9 mouse cellular contexts compared by ENCODE assay signal in genomic region chr17:80945510-80945909, GRCm38 (mm10). TPM values are rescaled to one million over a fixed set of nuclear protein-coding genes. Genes with fewer than 3 reads are reported as not detected.
A peak's percentile ranks its signal among the peaks of the same experiment; 100 is the strongest.
DNase-seq lines count a peak whose midpoint lies in the region; ATAC-seq and TF ChIP-seq lines count a peak whose summit lies in the region.
"Not testable (repeated sequence)": the region's sequence is repeated elsewhere in the genome, so short reads cannot be mapped to it uniquely, and the experiment has no call there.
"Had no signal": no experiment of that assay in that cellular context is flagged by ENCODE, and none has a peak within 500 bp of the region (broad histone marks: within the 10 kb centered on the region; RNA-seq: fewer than 3 reads in every experiment).

No protein-coding gene starts in this region.

- H3K9me3 ChIP-seq in embryonic facial prominence, embryonic 12.5 days; forebrain, embryonic 15.5 days; heart, embryonic 14.5 days (ENCODE audit: control insufficient read depth, low read length); hindbrain, embryonic 16.5 days (ENCODE audit: control insufficient read depth, low read length); kidney, embryonic 16.5 days (ENCODE audit: low read length); limb, embryonic 15.5 days; midbrain, embryonic 14.5 days (ENCODE audit: control insufficient read depth, low read length): not testable (repeated sequence)

- WGBS in embryonic facial prominence, embryonic 12.5 days: 32% methylated on average over 8 of the region's 8 CpGs
- 29% methylated on average over 8 of the region's 8 CpGs for WGBS in forebrain, embryonic 15.5 days
- WGBS in heart, embryonic 14.5 days: 46% methylated on average over 7 of the region's 8 CpGs
- 21% methylated on average over 8 of the region's 8 CpGs for WGBS in hindbrain, embryonic 16.5 days
- 37% methylated on average over 8 of the region's 8 CpGs for WGBS in kidney, embryonic 16.5 days
- WGBS in limb, embryonic 15.5 days: 38% methylated on average over 8 of the region's 8 CpGs
- WGBS in midbrain, embryonic 14.5 days: 29% methylated on average over 8 of the region's 8 CpGs
- WGBS in olfactory bulb, adult 2 months: 49% methylated on average over 8 of the region's 8 CpGs

- not testable (repeated sequence) for DNase-seq in midbrain, embryonic 14.5 days

- not testable (repeated sequence) for TF ChIP-seq CTCF in olfactory bulb, adult 2 months (IDR thresholded peaks at IDR 0.05; ENCODE audit: insufficient read depth, low read depth, low read length)

- TF ChIP-seq POLR2A in olfactory bulb, adult 2 months (IDR thresholded peaks at IDR 0.05; ENCODE audit: insufficient read depth, low read depth, low read length): not testable (repeated sequence)

- H3K4me3 ChIP-seq in embryonic facial prominence, embryonic 12.5 days: not testable (repeated sequence)
- H3K4me3 ChIP-seq in forebrain, embryonic 15.5 days: peak overlapping the region; percentile 48
- peak overlapping the region in 1 of 2 experiments; percentile 19; a peak in 3 of 4 replicates for H3K4me3 ChIP-seq in heart, embryonic 14.5 days (ENCODE audit: control insufficient read depth in 1 of 2, insufficient read depth in 1 of 2, low read depth in 1 of 2, low read length in 2 of 2)
- peak overlapping the region; percentile 39 for H3K4me3 ChIP-seq in hindbrain, embryonic 16.5 days (ENCODE audit: low read length)
- H3K4me3 ChIP-seq in kidney, embryonic 16.5 days (ENCODE audit: low read length): peak overlapping the region; percentile 34
- peak overlapping the region; percentile 5; the same call in 1 of the 2 replicates for H3K4me3 ChIP-seq in limb, embryonic 15.5 days
- peak overlapping the region; percentile 88 for H3K4me3 ChIP-seq in midbrain, embryonic 14.5 days (replicated peaks; ENCODE audit: low read depth, low read length)
- peak overlapping the region; percentile 27 for H3K4me3 ChIP-seq in olfactory bulb, adult 2 months (ENCODE audit: insufficient read depth, low read depth, low read length)

- not testable (repeated sequence) for H3K9ac ChIP-seq in embryonic facial prominence, embryonic 12.5 days; limb, embryonic 15.5 days; midbrain, embryonic 14.5 days (replicated peaks; ENCODE audit: low read length)
- H3K9ac ChIP-seq in forebrain, embryonic 15.5 days (replicated peaks): peak overlapping the region; percentile 54
- peak overlapping the region; percentile 2; the same call in 1 of the 2 replicates for H3K9ac ChIP-seq in heart, embryonic 14.5 days (ENCODE audit: low read length)
- H3K9ac ChIP-seq in hindbrain, embryonic 16.5 days (ENCODE audit: low read depth, low read length): peak overlapping the region; percentile 53
- peak overlapping the region; percentile 47; the same call in 1 of the 2 replicates for H3K9ac ChIP-seq in kidney, embryonic 16.5 days (replicated peaks; ENCODE audit: low read length)

- not testable (repeated sequence) for H3K36me3 ChIP-seq in embryonic facial prominence, embryonic 12.5 days; forebrain, embryonic 15.5 days; heart, embryonic 14.5 days (ENCODE audit: control insufficient read depth, insufficient read depth, low read length); hindbrain, embryonic 16.5 days (ENCODE audit: control insufficient read depth, insufficient read depth, low read length); kidney, embryonic 16.5 days (ENCODE audit: insufficient read depth, low read length); limb, embryonic 15.5 days; midbrain, embryonic 14.5 days (ENCODE audit: control insufficient read depth, insufficient read depth, low read length)

- not testable (repeated sequence) for H3K4me1 ChIP-seq in embryonic facial prominence, embryonic 12.5 days; heart, embryonic 14.5 days (ENCODE audit: control insufficient read depth in 2 of 2, insufficient read depth in 2 of 2, low read length in 2 of 2); kidney, embryonic 16.5 days (ENCODE audit: insufficient read depth, low read length); limb, embryonic 15.5 days; olfactory bulb, adult 2 months (ENCODE audit: control insufficient read depth, insufficient read depth, low read length)
- H3K4me1 ChIP-seq in forebrain, embryonic 15.5 days: peaks cover 51% of the 10 kb centered on the region
- peaks cover 12% of the 10 kb centered on the region for H3K4me1 ChIP-seq in hindbrain, embryonic 16.5 days (ENCODE audit: control insufficient read depth, insufficient read depth, low read depth, low read length)
- peaks cover 23% of the 10 kb centered on the region for H3K4me1 ChIP-seq in midbrain, embryonic 14.5 days (ENCODE audit: control insufficient read depth, insufficient read depth, low read length)

- 0 out of 2 replicates have a peak overlapping the region, but pooled peaks have one; percentile 15 for H3K4me2 ChIP-seq in embryonic facial prominence, embryonic 12.5 days (replicated peaks)
- H3K4me2 ChIP-seq in forebrain, embryonic 15.5 days (replicated peaks): peak overlapping the region; percentile 58
- peak overlapping the region; percentile 47 for H3K4me2 ChIP-seq in heart, embryonic 14.5 days (ENCODE audit: low read length)
- H3K4me2 ChIP-seq in hindbrain, embryonic 16.5 days (ENCODE audit: low read length): peak overlapping the region; percentile 57
- H3K4me2 ChIP-seq in kidney, embryonic 16.5 days (replicated peaks; ENCODE audit: low read depth, low read length): peak overlapping the region; percentile 45
- H3K4me2 ChIP-seq in limb, embryonic 15.5 days: 0 out of 2 replicates have a peak overlapping the region, but pooled peaks have one; percentile 17
- peak overlapping the region; percentile 56 for H3K4me2 ChIP-seq in midbrain, embryonic 14.5 days (ENCODE audit: low read length)

- H3K27ac ChIP-seq in embryonic facial prominence, embryonic 12.5 days; heart, embryonic 14.5 days (replicated peaks in 1 of 2; ENCODE audit: control insufficient read depth in 1 of 2, insufficient read depth in 1 of 2, low read depth in 2 of 2, low read length in 2 of 2); hindbrain, embryonic 16.5 days (ENCODE audit: low read depth, low read length); kidney, embryonic 16.5 days (ENCODE audit: low read length); limb, embryonic 15.5 days; midbrain, embryonic 14.5 days (replicated peaks; ENCODE audit: low read depth, low read length); olfactory bulb, adult 2 months (ENCODE audit: insufficient read depth, low read depth, low read length): not testable (repeated sequence)
- peak overlapping the region; percentile 81 for H3K27ac ChIP-seq in forebrain, embryonic 15.5 days (replicated peaks)

- ATAC-seq in embryonic facial prominence, embryonic 12.5 days (ENCODE audit: insufficient number of reproducible peaks, insufficient read depth, low FRiP score, low TSS enrichment); forebrain, embryonic 15.5 days (replicated peaks); heart, embryonic 14.5 days (ENCODE audit: insufficient number of reproducible peaks, insufficient read depth, low FRiP score, low read depth); hindbrain, embryonic 16.5 days; kidney, embryonic 16.5 days (ENCODE audit: low FRiP score, low TSS enrichment); limb, embryonic 15.5 days (ENCODE audit: insufficient number of reproducible peaks, low FRiP score, low TSS enrichment, low read depth); midbrain, embryonic 14.5 days (ENCODE audit: low FRiP score, low TSS enrichment): not testable (repeated sequence)

- peaks cover 39% of the 10 kb centered on the region for H3K27me3 ChIP-seq in embryonic facial prominence, embryonic 12.5 days
- H3K27me3 ChIP-seq in forebrain, embryonic 15.5 days; hindbrain, embryonic 16.5 days (replicated peaks; ENCODE audit: control insufficient read depth, insufficient read depth, low read length); midbrain, embryonic 14.5 days (ENCODE audit: control insufficient read depth, insufficient read depth, low read length): not testable (repeated sequence)
- peaks cover 21% of the 10 kb centered on the region for H3K27me3 ChIP-seq in heart, embryonic 14.5 days (ENCODE audit: control insufficient read depth, insufficient read depth, low read length)
- peaks cover 28% of the 10 kb centered on the region for H3K27me3 ChIP-seq in kidney, embryonic 16.5 days (ENCODE audit: insufficient read depth, low read length)
- peaks cover 23% of the 10 kb centered on the region for H3K27me3 ChIP-seq in limb, embryonic 15.5 days

RNA-seq across cellular contexts. Expression of gene Tmem178, which starts 1.1 kb away (rescaled TPM):
- 5.8 and 7.5 TPM in 2 replicates for polyA plus RNA-seq in embryonic facial prominence, embryonic 12.5 days (2016; fragmentation: Nextera tagmentation; extraction: Ambion mirVana)
- polyA plus RNA-seq in forebrain, embryonic 15.5 days (2015; fragmentation: Nextera tagmentation; extraction: Ambion mirVana): 43.7 and 46.3 TPM in 2 replicates
- 6.1 and 7.0 TPM in 2 replicates for polyA plus RNA-seq in heart, embryonic 14.5 days (2014; fragmentation: Nextera tagmentation; extraction: Ambion mirVana)
- 26.5 and 29.4 TPM in 2 replicates for polyA plus RNA-seq in hindbrain, embryonic 16.5 days (2015; fragmentation: Nextera tagmentation; extraction: Ambion mirVana)
- 16.8 and 17.8 TPM in 2 replicates for polyA plus RNA-seq in kidney, embryonic 16.5 days (2015; fragmentation: Nextera tagmentation; extraction: Ambion mirVana)
- 6.4 and 7.0 TPM in 2 replicates for polyA plus RNA-seq in limb, embryonic 15.5 days (2015; fragmentation: Nextera tagmentation; extraction: Ambion mirVana)
- 30.5 and 31.3 TPM in 2 replicates for polyA plus RNA-seq in midbrain, embryonic 14.5 days (2014; fragmentation: Nextera tagmentation; extraction: Ambion mirVana)
- not detected in 2 replicates for polyA plus RNA-seq in olfactory bulb, adult 2 months (2012; ENCODE audit: insufficient read depth, insufficient read length, low replicate concordance, missing spikeins)
- polyA plus RNA-seq: C2C12 had no signal
